Mouse (Mus musculus) CD4-positive, CD25-positive, alpha-beta regulatory T cell, adult 4 months (primary cell): ENCODE measurements around the gene Igsf9. TPM values are rescaled to one million over a fixed set of nuclear protein-coding genes. Genes with fewer than 3 reads are reported as not detected.
A peak's percentile ranks its signal among the peaks of the same experiment; 100 is the strongest.

Experiments used
- ATAC-seq: one replicate; pipeline ENCODE4 v1.8.0; 2017
- polyA plus RNA-seq, 2 experiments: library from polyadenylated mRNA; unstranded; fragments of 100-300 nt; shearing (Covaris generic); gene quantifications; one replicate each; pipeline ENCODE4 v1.2.1; 2017

Igsf9 gene
- polyA plus RNA-seq, 2 experiments from 2014 or later, result 1.1 TPM; not detected in 1

GRCm38 (mm10) chr1:172497428-172497827, 15.8 kb downstream of the Igsf9 start:
- ATAC-seq, result no peak

DNA sequence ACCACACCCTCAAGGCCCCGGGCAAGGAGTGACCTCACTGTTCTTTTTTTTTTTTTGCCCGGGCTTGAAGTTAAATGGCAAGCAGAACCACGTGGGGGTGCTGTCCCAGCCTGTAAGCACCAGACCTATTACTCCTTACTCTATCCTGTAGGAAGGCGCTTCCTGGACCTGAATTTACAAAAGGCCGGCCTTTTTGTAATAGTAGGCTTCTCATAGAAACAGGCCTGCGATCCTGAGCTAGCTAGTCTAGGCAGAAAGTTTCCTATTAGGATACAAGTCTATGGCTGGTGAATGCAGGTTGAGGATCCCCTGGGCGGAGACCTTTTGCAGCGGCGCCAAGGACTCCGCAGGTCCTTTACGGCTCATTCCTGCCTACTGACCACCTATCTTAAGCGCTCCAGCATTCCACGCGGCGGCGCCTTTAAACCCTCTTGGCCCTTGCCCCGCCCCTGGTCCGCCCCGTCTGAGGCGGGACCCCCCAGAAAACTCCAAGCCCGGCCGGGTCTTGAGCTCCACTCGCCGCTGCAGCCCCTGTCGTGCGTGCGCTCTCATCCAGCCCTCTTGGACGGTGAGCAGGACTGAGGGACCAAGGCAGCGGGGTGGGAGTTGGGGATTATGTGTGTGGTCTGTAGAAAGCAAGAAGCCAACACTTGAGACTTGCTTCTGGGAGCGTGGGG, 18.3 kb downstream of the Igsf9 start, which contains the start of gene Tagln2:
Gene Tagln2, plus strand, starts transcription at position 283 of the 677 bp plus-strand sequence.
- ATAC-seq, result peak; percentile 42

DNA sequence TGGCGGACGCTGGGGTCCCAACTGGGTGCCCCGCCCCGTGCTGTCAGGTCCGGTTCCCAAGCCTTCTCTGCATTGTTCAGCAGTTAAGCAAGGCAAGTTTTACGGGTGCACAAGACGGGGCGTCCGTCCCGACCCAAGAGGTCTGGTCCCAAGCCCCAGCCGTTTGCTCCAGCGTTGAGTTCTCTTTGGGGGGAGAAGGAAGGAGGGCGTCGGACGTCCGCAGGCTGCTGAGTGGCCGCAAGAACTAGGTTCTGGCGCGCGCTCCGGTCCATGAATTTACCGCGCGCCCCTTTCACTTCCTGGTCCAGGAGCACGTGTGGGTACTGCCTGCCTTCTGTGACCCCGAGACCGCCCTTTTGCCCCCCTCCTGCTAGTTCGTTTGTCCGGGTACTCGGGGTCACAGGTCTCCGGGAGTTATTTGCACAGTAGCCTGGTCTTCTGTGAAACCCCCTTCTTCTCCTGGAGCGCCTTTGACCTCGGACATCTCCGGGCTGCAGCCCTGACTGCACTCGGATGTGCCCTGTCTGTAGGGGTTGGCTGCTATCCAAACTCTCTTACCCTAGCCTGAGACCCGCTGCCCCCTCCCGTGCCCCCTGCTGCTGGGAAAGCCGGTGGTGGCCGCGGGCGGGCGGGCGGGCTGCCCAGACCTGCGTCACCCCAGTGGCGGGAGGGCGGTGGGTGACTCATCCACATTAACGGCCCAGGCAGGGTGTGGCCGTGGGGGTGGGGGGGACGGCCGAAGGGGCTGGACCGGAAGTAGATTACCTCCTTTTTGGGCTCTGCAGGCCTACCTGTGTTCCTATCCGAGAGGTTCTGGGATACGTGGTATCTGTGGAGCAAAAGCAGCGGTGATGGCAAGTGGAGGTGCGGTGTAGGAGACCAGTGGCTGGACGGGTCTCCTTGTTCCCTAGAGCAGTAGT, 19.1 kb downstream of the Igsf9 start:
- peak; percentile 35 for ATAC-seq

- ATAC-seq, result peak; percentile 69
Observed at GRCm38 (mm10) chr1:172501371-172502144, 20.0 kb downstream of the Igsf9 start.

- peak; percentile 4 for ATAC-seq
Observed at GRCm38 (mm10) chr1:172502145-172503110, 20.8 kb downstream of the Igsf9 start.

DNA sequence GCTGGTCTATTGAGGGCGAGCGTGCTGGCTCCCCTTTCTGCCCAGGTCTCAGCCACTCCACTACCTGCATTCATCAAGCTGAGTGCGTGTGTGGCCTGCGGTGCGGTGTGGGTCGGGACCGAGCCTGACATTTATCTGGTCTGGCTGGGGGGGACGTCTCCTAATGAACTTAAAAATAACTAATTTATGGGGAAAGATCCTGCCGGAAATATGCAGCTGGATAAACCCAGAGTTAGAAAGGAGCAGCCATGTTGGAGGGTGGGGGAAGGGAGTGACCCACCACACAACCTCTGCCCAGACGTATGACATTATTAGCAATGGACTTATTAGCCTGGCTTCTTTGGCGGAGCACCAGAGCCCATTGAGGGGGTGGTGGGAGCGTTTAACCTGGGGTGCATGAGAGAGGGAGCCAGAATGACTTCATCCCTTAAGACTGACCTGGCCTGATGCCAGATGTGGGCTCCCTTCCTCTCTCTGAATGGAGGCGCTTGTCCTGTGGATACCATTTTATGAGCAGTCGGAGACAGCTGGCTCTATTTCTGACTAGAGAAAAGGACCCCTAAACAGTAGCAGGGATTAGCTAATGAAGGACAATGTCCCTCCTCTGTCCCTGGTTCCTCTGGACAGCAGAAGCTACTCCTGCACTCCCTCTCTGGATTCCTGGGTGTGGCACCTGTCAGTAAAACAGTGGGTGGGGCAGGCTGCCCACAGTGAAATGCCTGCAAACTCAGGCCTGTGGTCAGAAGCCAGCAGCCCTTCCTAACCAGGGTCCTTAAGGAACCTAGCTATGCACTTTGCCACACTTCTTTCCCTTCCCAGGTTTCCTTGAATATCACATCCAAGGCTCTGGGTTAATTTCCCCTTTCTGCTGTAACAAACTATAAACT, 21.8 kb downstream of the Igsf9 start:
- ATAC-seq, result no peak

GRCm38 (mm10) chr1:172504756-172505155, 23.2 kb downstream of the Igsf9 start:
- no peak for ATAC-seq

GRCm38 (mm10) chr1:172507001-172507400, 25.4 kb downstream of the Igsf9 start:
- ATAC-seq, result no peak

DNA sequence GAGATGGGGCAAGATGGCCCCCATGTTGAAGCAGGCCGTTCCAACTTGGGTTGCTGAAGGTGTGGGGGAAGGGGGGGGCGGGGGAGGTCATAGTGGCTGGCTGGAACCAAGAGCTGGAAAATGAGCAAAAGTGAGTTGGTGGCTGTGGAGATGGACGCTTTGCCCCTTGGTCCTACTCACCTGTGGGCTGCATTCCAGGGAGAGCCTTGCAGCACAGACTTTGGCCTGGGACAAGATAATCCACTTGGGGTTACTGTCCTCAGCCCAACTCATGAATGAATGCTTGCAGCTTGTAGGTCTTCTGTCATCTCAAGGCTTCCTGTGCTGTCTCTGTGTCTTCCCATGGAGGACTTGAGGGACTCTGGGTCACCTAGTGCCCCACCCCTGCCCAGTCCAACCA, 26.1 kb downstream of the Igsf9 start:
- no peak for ATAC-seq

DNA sequence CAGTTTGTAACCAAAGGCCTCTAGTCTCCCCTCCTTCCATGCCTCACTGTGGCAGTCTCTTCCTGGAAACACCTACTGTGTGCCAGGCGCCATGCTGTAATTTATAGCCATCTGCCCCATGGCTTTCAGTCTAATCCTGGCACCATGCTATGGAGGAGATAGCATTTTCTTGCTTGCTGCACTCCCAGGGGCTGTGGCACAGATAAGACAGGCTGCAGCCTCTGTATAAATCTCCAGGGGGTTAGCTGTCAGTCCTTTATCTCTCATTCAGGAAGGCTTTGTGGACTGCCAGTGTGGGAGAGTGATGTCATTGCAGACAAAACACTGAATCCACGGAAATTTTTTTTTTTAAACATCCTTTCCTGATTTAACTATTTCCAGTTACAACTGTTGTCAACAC, 26.6 kb downstream of the Igsf9 start:
- ATAC-seq, result no peak

GRCm38 (mm10) chr1:172509235-172509634, 27.6 kb downstream of the Igsf9 start:
- ATAC-seq, result no peak

DNA sequence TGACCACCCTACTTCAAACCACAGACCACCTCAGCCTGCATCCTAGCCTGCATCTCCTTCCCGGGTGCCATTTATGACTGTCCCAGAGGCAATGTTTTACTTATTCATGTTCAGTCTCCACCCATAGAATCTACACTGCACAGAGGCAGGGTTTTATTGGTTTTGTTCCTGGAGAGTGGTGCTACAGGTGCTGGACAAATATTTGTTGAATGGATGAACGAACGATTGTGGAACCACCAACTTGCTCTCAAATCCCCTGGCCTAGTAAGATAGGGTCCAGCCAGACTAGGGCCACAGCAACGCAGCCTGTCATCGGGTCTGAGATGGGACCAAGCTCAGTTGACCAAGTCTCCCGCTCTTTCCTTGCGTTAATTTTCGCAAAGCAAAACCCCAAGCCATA, 28.4 kb downstream of the Igsf9 start:
- ATAC-seq, result no peak

GRCm38 (mm10) chr1:172510421-172510972, 28.9 kb downstream of the Igsf9 start:
- ATAC-seq, result no peak

- peak; percentile 68 for ATAC-seq
Observed at GRCm38 (mm10) chr1:172512962-172513361, 31.4 kb downstream of the Igsf9 start.

DNA sequence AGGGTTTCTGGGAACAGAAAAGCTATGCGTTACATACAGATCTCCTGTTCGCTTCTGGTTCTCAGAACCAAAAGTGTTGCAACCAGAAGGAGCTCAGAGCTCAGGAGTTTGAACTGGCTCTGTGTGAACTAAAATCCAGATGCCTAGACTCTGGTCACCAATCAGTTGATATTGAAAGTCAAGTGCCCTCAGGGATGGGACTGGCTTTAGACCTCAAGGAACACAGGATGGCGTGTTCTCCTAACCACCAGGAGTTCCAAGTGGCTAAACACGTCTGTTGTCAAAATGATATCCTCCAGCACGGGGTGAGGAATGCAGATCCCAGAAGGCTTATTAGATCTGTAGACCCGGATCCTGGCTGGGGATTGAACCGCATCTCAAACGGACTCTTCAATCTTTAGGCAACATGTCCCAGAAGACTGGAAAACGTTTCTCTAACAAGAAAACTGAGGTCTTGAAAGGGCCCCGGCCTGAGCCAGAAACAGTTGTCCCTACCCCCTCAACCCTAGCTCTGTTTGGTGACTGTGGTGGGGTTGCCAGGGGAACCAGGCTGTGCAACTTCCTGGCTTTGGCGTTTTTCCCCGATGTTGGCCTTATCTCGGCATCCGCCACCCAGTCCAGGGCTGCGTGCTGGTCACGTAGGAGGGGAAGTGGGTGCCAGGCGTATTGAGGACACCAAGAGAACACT, 32.1 kb downstream of the Igsf9 start:
- ATAC-seq, result peak; percentile 87

- ATAC-seq, result peak; percentile 59
Observed at GRCm38 (mm10) chr1:172514213-172514529, 32.6 kb downstream of the Igsf9 start.

GRCm38 (mm10) chr1:172514551-172515268, 33.1 kb downstream of the Igsf9 start:
- ATAC-seq, result no peak

- no peak for ATAC-seq
Observed at GRCm38 (mm10) chr1:172515396-172515795, 33.8 kb downstream of the Igsf9 start.

- ATAC-seq, result no peak
Observed at GRCm38 (mm10) chr1:172518013-172518412, 36.4 kb downstream of the Igsf9 start.
